Mouse (Mus musculus) intestine, postnatal 0 days (tissue): Measurements from ENCODE around the gene Cd247. TPM values are rescaled to one million over a fixed set of nuclear protein-coding genes. Genes with fewer than 3 reads are reported as not detected.

Experiments used
- ATAC-seq: fragments of 200-750 bp; cut with Nextera tagmentation; 2 replicates; pipeline ENCODE4 v1.8.0; 2017; ENCODE audit warnings: mild to moderate bottlenecking, moderate TSS enrichment, moderate library complexity
- H3K27ac ChIP-seq: fragments of 300-500 bp; sonication (generic); 2 replicates; pipeline ENCODE4 v1.5.1; 2014; ENCODE audit warnings: mild to moderate bottlenecking, low read depth, low read length, moderate library complexity
- H3K27me3 ChIP-seq: fragments of 300-500 bp; sonication (generic); replicated peaks from 2 replicates; pipeline ENCODE4 v1.6.1; 2014; ENCODE audit warnings: low read length, mixed read lengths; ENCODE audit not compliant: control insufficient read depth, insufficient read depth
- H3K36me3 ChIP-seq: fragments of 300-500 bp; sonication (generic); 2 replicates; pipeline ENCODE4 v1.6.1; 2014; ENCODE audit warnings: mild to moderate bottlenecking, moderate library complexity; ENCODE audit not compliant: control insufficient read depth, insufficient read depth
- H3K4me1 ChIP-seq: fragments of 300-500 bp; sonication (generic); replicated peaks from 2 replicates; pipeline ENCODE4 v1.6.1; 2014; ENCODE audit warnings: antibody characterized with exemption, low read length, mixed read lengths; ENCODE audit not compliant: control insufficient read depth, insufficient read depth
- H3K4me2 ChIP-seq: fragments of 300-500 bp; sonication (generic); replicated peaks from 2 replicates; pipeline ENCODE4 v1.6.1; 2014; ENCODE audit warnings: low read depth, mild to moderate bottlenecking, moderate library complexity
- H3K4me3 ChIP-seq: fragments of 300-500 bp; sonication (generic); 2 replicates; pipeline ENCODE4 v1.5.1; 2014; ENCODE audit warnings: low read depth, low read length
- H3K9ac ChIP-seq: fragments of 300-500 bp; sonication (generic); 2 replicates; pipeline ENCODE4 v1.6.1; 2014; ENCODE audit warnings: mild to moderate bottlenecking, low read depth, low read length
- H3K9me3 ChIP-seq: fragments of 300-500 bp; sonication (generic); 2 replicates; pipeline ENCODE4 v1.6.1; 2016; ENCODE audit warnings: mixed run types; ENCODE audit not compliant: control insufficient read depth
- CTCF ChIP-seq: sonication (generic); IDR thresholded peaks from 2 replicates; pipeline ENCODE4 v1.5.1; 2016; ENCODE audit warnings: low read depth, mild to moderate bottlenecking, control low read depth, antibody characterized with exemption, moderate library complexity
- WGBS: fragments of 180-500 bp; shearing (Covaris S2); extraction: QIAGEN DNeasy Blood & Tissue Kit; methylation state at CpG from one replicate; pipeline ENCODE4 v1.1.7; 2014; 5-methylcytosine and 5-hydroxymethylcytosine counted together
- polyA plus RNA-seq: library from polyadenylated mRNA; unstranded; fragments of >200 nt; fragmentation: Nextera tagmentation; extraction: Ambion mirVana; gene quantifications from 2 replicates; pipeline ENCODE4 v1.2.1, GENCODE M21; 2015

Gene Cd247
- polyA plus RNA-seq, 1 experiment from 2014 or later, result 0.50 TPM

- no peak overlapping the region for H3K27ac ChIP-seq
- WGBS, result 53% methylated on average over 11 of the region's 11 CpGs
- TF ChIP-seq CTCF, result no peak
- ATAC-seq, result no peak
- 0 out of 2 replicates have a peak, but pooled peaks cover 4% of the 10 kb centered on the region for H3K27me3 ChIP-seq
- H3K9ac ChIP-seq, result no peak overlapping the region
- no peaks in the 10 kb centered on the region for H3K36me3 ChIP-seq
- no peaks in the 10 kb centered on the region for H3K9me3 ChIP-seq
- no peak overlapping the region for H3K4me2 ChIP-seq
- H3K4me1 ChIP-seq, result no peaks in the 10 kb centered on the region
- no peak overlapping the region for H3K4me3 ChIP-seq
These were observed 2.2 kb upstream of the Cd247 start for GRCm38 (mm10) chr1:165786296-165786695.

- Histone ChIP-seq H3K4me1 (no peaks in the 10 kb centered on the region), H3K4me2 (no peak overlapping the region), H3K27me3 (no peaks in the 10 kb centered on the region), H3K9ac (no peak overlapping the region), H3K4me3 (no peak overlapping the region), H3K36me3 (no peaks in the 10 kb centered on the region), H3K27ac (no peak overlapping the region), H3K9me3 (no peaks in the 10 kb centered on the region)
- no peak for TF ChIP-seq CTCF
- ATAC-seq, result no peak
- 92% methylated on average over 17 of the region's 17 CpGs for WGBS
These were observed 682 bp downstream of the Cd247 start for GRCm38 (mm10) chr1:165789066-165789660.

GRCm38 (mm10) chr1:165789963-165790362 lies 1.5 kb downstream of the Cd247 start:
- ATAC-seq, result peak; percentile 57
- H3K4me2 ChIP-seq, result no peak overlapping the region
- TF ChIP-seq CTCF, result no peak
- H3K9ac ChIP-seq, result no peak overlapping the region
- H3K4me1 ChIP-seq, result no peaks in the 10 kb centered on the region
- H3K4me3 ChIP-seq, result no peak overlapping the region
- H3K36me3 ChIP-seq, result no peaks in the 10 kb centered on the region
- H3K27me3 ChIP-seq, result no peaks in the 10 kb centered on the region
- H3K9me3 ChIP-seq, result no peaks in the 10 kb centered on the region
- H3K27ac ChIP-seq, result no peak overlapping the region
- 80% methylated on average over 6 of the region's 6 CpGs for WGBS

GRCm38 (mm10) chr1:165790461-165791210 lies 2.2 kb downstream of the Cd247 start:
- H3K4me3 ChIP-seq, result no peak overlapping the region
- no peak for TF ChIP-seq CTCF
- 92% methylated on average over 17 of the region's 17 CpGs for WGBS
- H3K4me1 ChIP-seq, result no peaks in the 10 kb centered on the region
- ATAC-seq, result no peak
- H3K9ac ChIP-seq, result no peak overlapping the region
- no peaks in the 10 kb centered on the region for H3K36me3 ChIP-seq
- H3K27me3 ChIP-seq, result no peaks in the 10 kb centered on the region
- no peaks in the 10 kb centered on the region for H3K9me3 ChIP-seq
- no peak overlapping the region for H3K4me2 ChIP-seq
- H3K27ac ChIP-seq, result no peak overlapping the region

GRCm38 (mm10) chr1:165791411-165791810 lies 2.9 kb downstream of the Cd247 start:
- Histone ChIP-seq H3K36me3 (no peaks in the 10 kb centered on the region), H3K4me2 (no peak overlapping the region), H3K4me3 (no peak overlapping the region), H3K27ac (no peak overlapping the region), H3K27me3 (no peaks in the 10 kb centered on the region), H3K9me3 (no peaks in the 10 kb centered on the region), H3K9ac (no peak overlapping the region), H3K4me1 (no peaks in the 10 kb centered on the region)
- no peak for TF ChIP-seq CTCF
- 84% methylated on average over 9 of the region's 9 CpGs for WGBS
- ATAC-seq, result no peak

- Histone ChIP-seq H3K4me2 (no peak overlapping the region), H3K36me3 (no peaks in the 10 kb centered on the region), H3K9me3 (no peaks in the 10 kb centered on the region), H3K4me3 (no peak overlapping the region), H3K9ac (no peak overlapping the region), H3K27me3 (no peaks in the 10 kb centered on the region), H3K4me1 (no peaks in the 10 kb centered on the region), H3K27ac (no peak overlapping the region)
- TF ChIP-seq CTCF, result no peak
- WGBS, result 79% methylated on average over 11 of the region's 11 CpGs
- no peak for ATAC-seq
These were observed 13.3 kb downstream of the Cd247 start for GRCm38 (mm10) chr1:165801709-165802310.
